Mouse (Mus musculus) olfactory bulb, adult 2 months (tissue): ENCODE measurements around the gene She.

Source experiments
- CTCF ChIP-seq: fragments of 200-500 bp; IDR thresholded peaks from 2 replicates; pipeline ENCODE4 v1.5.1; 2012; ENCODE audit warnings: low read depth, mild to moderate bottlenecking, low read length, moderate library complexity; ENCODE audit not compliant: insufficient read depth
- POLR2A ChIP-seq: fragments of 200-500 bp; IDR thresholded peaks from 2 replicates; pipeline ENCODE4 v1.6.1; 2012; ENCODE audit warnings: mild to moderate bottlenecking, low read depth, low read length, moderate library complexity; ENCODE audit not compliant: insufficient read depth

GRCm38 (mm10) chr3:89872684-89873083 is 41.5 kb downstream of the She start:
- no peak for TF ChIP-seq CTCF
- TF ChIP-seq POLR2A: no peak
